Mouse (Mus musculus) bone marrow, adult 2 months (tissue): ENCODE results near the gene Zfp990. TPM values are rescaled to one million over a fixed set of nuclear protein-coding genes. Genes with fewer than 3 reads are reported as not detected.
"Not testable (repeated sequence)": the region's sequence is repeated elsewhere in the genome, so short reads cannot be mapped to it uniquely, and the experiment has no call there.

Experiments
- H3K27ac ChIP-seq: fragments of 200-500 bp; 2 replicates; pipeline ENCODE4 v1.5.1; 2012; ENCODE audit warnings: low read depth, mild to moderate bottlenecking, control low read depth, inconsistent platforms, low read length; ENCODE audit not compliant: control insufficient read depth, poor library complexity, insufficient read depth
- H3K4me1 ChIP-seq: fragments of 200-500 bp; 2 replicates; pipeline ENCODE4 v1.6.1; 2011; ENCODE audit warnings: low read length; ENCODE audit not compliant: control insufficient read depth, insufficient read depth
- H3K4me3 ChIP-seq: fragments of 200-500 bp; replicated peaks from 2 replicates; pipeline ENCODE3; 2011; ENCODE audit warnings: mild to moderate bottlenecking, low read depth, low read length, control low read depth; ENCODE audit not compliant: control insufficient read depth
- CTCF ChIP-seq: fragments of 200-500 bp; IDR thresholded peaks from 2 replicates; pipeline ENCODE4 v1.5.1; 2011; ENCODE audit warnings: low read length, control low read depth; ENCODE audit not compliant: control insufficient read depth, insufficient read depth
- POLR2A ChIP-seq: fragments of 200-500 bp; IDR thresholded peaks from 2 replicates; pipeline ENCODE4 v1.6.1; 2011; ENCODE audit warnings: low read depth, mild to moderate bottlenecking, control low read depth, low read length, borderline replicate concordance; ENCODE audit not compliant: control insufficient read depth
- WGBS: fragments of 180-500 bp; shearing (Covaris S2); methylation state at CpG from one replicate; pipeline ENCODE4 v1.1.7; 2018; 5-methylcytosine and 5-hydroxymethylcytosine counted together
- polyA plus RNA-seq: library from polyadenylated mRNA; stranded (reverse); fragments of >200 nt; gene quantifications from 2 replicates; pipeline ENCODE4 v1.2.4, GENCODE M21; 2011; ENCODE audit warnings: low replicate concordance; ENCODE audit not compliant: missing spikeins, insufficient read depth, insufficient read length

The Zfp990 gene
- polyA plus RNA-seq, 1 experiment, result 8.1 TPM

GRCm38 (mm10) chr4:145545106-145545505 lies 34.5 kb downstream of the Zfp990 start:
- not testable (repeated sequence) for H3K4me3 ChIP-seq, H3K27ac ChIP-seq, H3K4me1 ChIP-seq
- 0 out of 2 replicates have a peak, but pooled peaks have one; percentile 21 for TF ChIP-seq CTCF
- 33% methylated on average over 2 of the region's 2 CpGs for WGBS

- 67% methylated on average over 6 of the region's 6 CpGs for WGBS
- not testable (repeated sequence) for H3K27ac ChIP-seq, H3K4me1 ChIP-seq, H3K4me3 ChIP-seq
Measured at GRCm38 (mm10) chr4:145545734-145546349, 35.3 kb downstream of the Zfp990 start.

GRCm38 (mm10) chr4:145546477-145546876 lies 35.9 kb downstream of the Zfp990 start:
- not testable (repeated sequence) for H3K27ac ChIP-seq, H3K4me3 ChIP-seq, H3K4me1 ChIP-seq
- WGBS, result 84% methylated on average over 3 of the region's 3 CpGs

DNA sequence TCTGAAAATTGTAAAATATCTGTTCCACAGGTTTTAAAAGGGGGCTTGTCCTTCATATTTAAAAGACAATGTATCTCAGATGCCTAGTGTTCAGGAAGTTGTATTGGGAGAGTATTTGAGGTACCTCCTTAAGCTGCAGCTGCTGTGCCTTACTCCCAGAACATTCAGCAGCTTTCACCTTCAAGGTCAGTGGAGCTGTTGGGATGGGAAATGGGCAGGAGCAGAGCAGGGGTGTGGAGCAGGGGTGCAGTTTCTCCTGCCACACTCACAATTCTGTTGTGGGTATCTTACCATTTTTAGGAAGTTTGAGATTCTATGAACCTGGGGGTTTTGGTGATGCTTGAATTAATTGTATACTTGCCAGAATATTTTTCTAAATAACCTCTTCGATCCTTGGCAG lies 46.1 kb downstream of the Zfp990 start:
- Histone ChIP-seq H3K4me1 (no peaks in the 10 kb centered on the region), H3K4me3 (no peak overlapping the region), H3K27ac (no peak overlapping the region)
- TF ChIP-seq CTCF (no peak), POLR2A (no peak)
- WGBS, result 82% methylated on average over 1 of the region's 1 CpGs

DNA sequence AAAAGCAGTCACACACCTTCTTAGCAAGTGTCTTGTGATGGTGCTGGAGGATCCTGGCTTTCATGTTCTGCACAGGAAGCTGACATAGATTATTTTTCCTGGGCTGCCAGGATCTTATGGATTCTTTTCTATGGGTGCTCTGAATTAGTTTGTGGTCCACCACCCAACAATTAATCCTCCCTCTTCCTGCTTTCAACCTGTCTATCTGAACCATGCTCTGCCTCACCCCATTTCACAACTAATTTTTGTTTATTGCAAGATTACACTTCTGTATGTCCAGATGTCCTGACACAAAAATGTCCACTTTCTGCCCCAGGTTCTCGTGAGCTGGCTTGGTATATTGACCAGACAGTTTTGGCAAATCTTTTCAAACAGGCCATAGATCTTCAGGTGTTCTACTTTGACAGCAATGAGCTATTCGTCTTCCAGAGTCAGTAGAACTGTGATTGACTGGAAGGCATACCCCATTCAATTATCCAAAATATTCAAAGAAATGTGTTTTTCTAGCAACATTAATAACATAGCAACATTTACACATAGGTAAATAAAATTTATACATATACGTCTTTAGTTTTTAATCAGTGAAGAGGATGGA lies 49.0 kb downstream of the Zfp990 start:
- Histone ChIP-seq H3K27ac (no peak overlapping the region), H3K4me3 (no peak overlapping the region), H3K4me1 (no peaks in the 10 kb centered on the region)
- no peak for TF ChIP-seq CTCF
- no peak for TF ChIP-seq POLR2A
- 43% methylated on average over 3 of the region's 3 CpGs for WGBS

DNA sequence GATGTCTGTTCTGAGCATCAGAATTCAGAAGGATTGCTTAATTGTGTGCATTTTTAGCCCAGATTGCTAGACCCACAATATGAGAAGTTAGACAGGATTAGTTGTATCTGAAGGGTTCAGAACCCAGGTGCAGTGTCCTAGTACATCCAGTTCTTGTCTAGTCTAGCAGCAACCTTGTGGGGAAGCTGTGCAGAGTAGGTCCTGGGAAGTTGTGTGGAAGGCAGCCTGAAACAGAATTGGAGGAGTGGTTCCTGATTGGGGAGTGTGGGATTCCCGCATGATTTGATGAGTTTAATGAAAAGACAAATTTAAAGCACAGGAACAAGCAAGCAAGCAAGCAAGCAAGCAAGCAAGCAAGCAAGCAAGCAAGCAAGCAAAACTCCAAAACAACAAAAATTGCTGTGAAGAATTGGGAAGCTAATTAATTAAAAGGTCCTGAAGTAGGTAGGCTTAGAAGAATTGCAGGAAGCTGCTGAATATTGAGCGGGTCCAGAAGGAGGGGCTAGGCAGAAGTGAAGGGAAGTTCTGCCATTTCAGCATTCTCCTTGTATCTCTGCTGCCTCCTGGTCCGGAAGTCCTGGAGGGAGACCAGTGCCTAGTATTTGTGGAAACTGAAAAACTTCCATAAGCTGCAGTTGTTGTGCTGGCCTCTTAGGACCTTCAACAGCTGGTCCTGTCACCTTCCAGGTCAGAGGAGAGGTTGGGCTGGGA lies 53.7 kb downstream of the Zfp990 start:
- Histone ChIP-seq H3K4me3 (no peak overlapping the region), H3K4me1 (no peaks in the 10 kb centered on the region), H3K27ac (no peak overlapping the region)
- TF ChIP-seq POLR2A (no peak), CTCF (no peak)
- WGBS, result 66% methylated on average over 3 of the region's 3 CpGs

DNA sequence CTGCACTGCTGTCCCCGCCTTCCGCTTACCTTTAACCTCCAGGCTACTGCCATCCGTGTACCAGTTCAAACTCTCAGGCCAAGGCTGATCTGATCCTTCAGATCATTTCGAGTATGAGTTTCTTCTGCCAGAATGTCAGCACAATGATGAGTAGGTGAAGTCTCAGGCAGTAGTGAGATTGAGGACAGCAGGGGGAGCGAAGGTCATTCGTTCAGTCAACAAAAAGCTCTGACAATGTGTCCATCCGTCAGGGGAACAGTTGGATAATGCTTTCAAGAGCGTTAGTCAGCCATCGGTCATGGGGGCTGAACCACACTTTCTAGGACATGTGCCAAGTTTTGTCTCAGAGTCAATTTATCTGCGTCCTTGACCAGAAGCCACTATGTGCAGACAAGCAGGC lies 59.9 kb downstream of the Zfp990 start:
- H3K27ac ChIP-seq, H3K4me3 ChIP-seq, H3K4me1 ChIP-seq: not testable (repeated sequence)
- WGBS, result 77% methylated on average over 8 of the region's 10 CpGs

DNA sequence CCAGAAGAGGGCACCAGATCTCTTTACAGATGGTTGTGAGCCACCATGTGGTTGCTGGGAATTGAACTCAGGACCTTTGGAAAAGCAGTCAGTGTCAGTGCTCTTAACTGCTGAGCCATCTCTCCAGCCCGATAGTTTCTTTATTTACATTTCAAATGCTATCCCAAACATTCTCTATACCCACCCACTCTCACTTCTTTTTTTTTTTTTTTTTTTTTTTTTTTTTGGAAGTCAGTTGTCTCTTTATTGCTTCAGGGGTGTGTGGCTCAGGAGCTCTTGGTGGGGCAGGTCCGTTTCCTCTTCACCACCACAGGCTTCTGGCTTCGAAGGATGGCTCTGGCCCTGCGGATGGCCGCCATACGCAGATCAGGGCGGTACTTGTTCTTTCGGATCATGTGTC lies 66.1 kb downstream of the Zfp990 start:
- H3K4me3 ChIP-seq, H3K4me1 ChIP-seq, H3K27ac ChIP-seq: not testable (repeated sequence)
- 88% methylated on average over 8 of the region's 8 CpGs for WGBS

DNA sequence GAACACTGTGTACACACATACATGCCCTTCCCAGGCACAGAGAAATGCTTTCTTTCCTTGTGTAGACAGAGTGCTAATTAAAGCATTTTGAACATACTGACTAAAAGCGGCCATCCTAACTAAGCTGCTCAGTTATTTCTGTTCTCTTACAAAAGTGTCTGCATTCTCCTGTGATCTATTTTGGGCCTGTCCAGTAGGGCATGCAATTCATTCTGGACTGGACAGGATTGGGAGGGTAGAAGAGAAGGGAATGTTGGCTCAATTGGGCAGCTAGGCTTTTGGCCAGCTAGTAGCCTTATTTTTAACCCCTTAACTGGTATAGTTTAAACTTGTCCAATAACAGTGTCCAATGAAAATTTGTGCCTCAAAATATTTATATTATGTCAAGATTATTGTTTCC lies 69.8 kb downstream of the Zfp990 start:
- not testable (repeated sequence) for H3K27ac ChIP-seq, H3K4me1 ChIP-seq, H3K4me3 ChIP-seq
- 84% methylated on average over 1 of the region's 1 CpGs for WGBS

DNA sequence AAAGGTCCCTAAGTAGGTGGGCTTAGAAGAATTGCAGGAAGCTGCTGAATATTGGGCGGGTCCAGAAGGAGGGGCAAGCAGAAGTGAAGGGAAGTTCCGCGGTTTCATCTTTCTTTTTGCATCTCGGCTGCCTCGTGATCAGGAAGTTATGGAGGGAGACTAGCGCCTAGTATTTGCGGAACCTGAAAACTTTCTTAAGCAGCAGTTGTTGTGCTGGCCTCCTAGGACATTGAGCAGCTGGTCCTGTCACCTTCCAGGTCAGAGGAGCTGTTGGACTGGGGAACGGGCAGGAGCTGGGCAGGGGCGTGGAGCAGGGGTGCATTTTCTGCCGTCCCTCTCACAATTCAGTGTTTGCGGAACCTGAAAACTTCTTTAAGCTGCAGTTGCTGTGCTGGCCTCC lies 74.5 kb downstream of the Zfp990 start, which contains the start of gene Gm13212:
Gene Gm13212 (plus strand): TSS at position 89 of the 400 bp plus-strand sequence.
- peak within 1 kb of the TSS; percentile 33; the same call in 1 of the 2 replicates for H3K27ac ChIP-seq
- 20% methylated on average over 11 of the region's 11 CpGs for WGBS
- H3K4me3 ChIP-seq, result peak within 1 kb of the TSS; percentile 30
- H3K4me1 ChIP-seq, result not testable (repeated sequence)

GRCm38 (mm10) chr4:145586046-145586445 lies 75.5 kb downstream of the Zfp990 start:
- not testable (repeated sequence) for H3K4me3 ChIP-seq, H3K4me1 ChIP-seq, H3K27ac ChIP-seq
- WGBS, result 74% methylated on average over 2 of the region's 2 CpGs
